Mouse (Mus musculus): ENCODE measurements around the gene Gm30302.

Gm30302 gene

DNA sequence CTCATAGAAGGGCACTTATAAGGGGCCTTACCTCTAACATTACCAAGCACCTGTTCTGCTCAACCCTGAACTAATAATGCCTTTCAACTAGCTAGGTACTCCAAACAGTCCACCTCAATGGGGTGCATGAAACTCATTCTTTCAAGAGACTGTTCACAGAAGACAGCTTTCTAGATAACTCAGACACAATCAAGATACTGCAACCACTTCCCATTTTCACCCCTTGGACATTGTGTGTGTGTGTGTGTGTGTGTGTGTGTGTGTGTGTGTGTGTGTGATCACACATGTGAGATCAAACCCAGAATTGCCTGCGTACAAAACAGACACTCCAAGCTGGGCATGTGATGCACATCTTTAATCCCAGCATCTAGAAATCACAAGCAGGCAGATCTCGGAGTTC lies 60.8 kb downstream of the Gm30302 start:
- no peak for DNase-seq (ENCODE audit: low spot score in 2 of 2)

DNA sequence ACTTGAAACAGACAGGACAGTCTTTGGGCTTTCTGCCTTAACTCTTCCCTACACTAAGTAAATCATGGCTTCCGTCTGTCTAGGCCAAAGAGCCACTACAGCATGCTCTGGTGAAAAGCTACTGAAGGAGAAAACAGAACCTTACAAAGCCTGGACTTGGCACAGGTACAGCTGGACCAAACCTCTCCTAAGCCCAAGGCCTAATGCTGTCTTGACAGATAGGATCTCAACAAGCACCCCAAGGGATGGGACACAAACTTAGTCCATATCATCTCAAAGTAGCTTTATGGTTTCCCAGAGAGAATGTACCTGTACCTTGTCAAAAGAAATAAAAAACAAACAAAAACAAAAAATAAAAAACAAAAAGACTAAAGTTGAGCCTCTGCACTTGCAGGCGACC lies 62.4 kb downstream of the Gm30302 start:
- no peak for DNase-seq (ENCODE audit: low spot score in 2 of 2)
